Mouse (Mus musculus): ENCODE data around the gene Syngap1.

DNA sequence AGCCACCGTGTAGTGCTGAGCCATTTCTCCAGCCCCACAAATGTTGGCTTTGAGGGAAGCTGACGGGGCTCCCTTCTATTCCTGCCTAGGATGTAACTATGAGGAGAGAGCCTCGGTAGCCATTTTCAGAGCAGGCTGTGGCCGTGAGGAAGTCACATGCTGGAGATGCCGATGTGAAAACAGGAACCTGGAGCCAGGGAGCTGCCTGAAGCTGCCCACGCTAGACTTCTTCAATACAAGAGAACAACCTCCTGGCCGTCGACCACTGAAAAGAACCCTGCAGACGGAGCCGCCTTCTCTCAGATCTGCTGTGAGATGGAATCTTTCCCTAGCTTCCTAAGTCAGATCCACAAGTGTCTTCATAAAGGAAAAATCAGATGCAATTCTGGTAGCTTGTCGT is 64.6 kb downstream of the Syngap1 start:
- TF ChIP-seq CTCF (IDR thresholded peaks at IDR 0.05; ENCODE audit: insufficient read depth, low read length), result no peak
- no peak for TF ChIP-seq POLR2A (IDR thresholded peaks at IDR 0.05; ENCODE audit: borderline replicate concordance, extremely low read depth, low read depth, low read length)
